Mouse (Mus musculus) 3T3-L1 (cell line): ENCODE data around the gene Prrg2.
"Not testable (repeated sequence)": the region's sequence is repeated elsewhere in the genome, so short reads cannot be mapped to it uniquely, and the experiment has no call there.

Experiments
- DNase-seq: peaks from one replicate; pipeline ENCODE4 v3.0.0-alpha.2; 2015; ENCODE audit warnings: low read depth, low spot score

Prrg2 gene

GRCm38 (mm10) chr7:45036702-45037101 lies 25.8 kb downstream of the Prrg2 start:
- DNase-seq: no peak

GRCm38 (mm10) chr7:45035631-45036030 lies 26.8 kb downstream of the Prrg2 start:
- DNase-seq: peak; percentile 89

- no peak for DNase-seq
Observed at GRCm38 (mm10) chr7:45033722-45034359, 28.6 kb downstream of the Prrg2 start.

- no peak for DNase-seq
Observed at GRCm38 (mm10) chr7:45030857-45031256, 31.6 kb downstream of the Prrg2 start.

GRCm38 (mm10) chr7:45029995-45030394 lies 32.5 kb downstream of the Prrg2 start:
- DNase-seq: no peak

GRCm38 (mm10) chr7:45028351-45028750 lies 34.1 kb downstream of the Prrg2 start:
- no peak for DNase-seq

- no peak for DNase-seq
Observed at GRCm38 (mm10) chr7:45027761-45028160, 34.7 kb downstream of the Prrg2 start.

GRCm38 (mm10) chr7:45026256-45026655 lies 36.2 kb downstream of the Prrg2 start:
- no peak for DNase-seq

- DNase-seq: no peak
Observed at GRCm38 (mm10) chr7:45025601-45026220, 36.8 kb downstream of the Prrg2 start.

- DNase-seq: no peak
Observed at GRCm38 (mm10) chr7:45024281-45025248, 37.9 kb downstream of the Prrg2 start.

GRCm38 (mm10) chr7:45023711-45024110 lies 38.8 kb downstream of the Prrg2 start:
- not testable (repeated sequence) for DNase-seq

GRCm38 (mm10) chr7:45020225-45020624 lies 42.3 kb downstream of the Prrg2 start:
- no peak for DNase-seq

- DNase-seq: peak; percentile 95
Observed at GRCm38 (mm10) chr7:45019031-45019571, 43.4 kb downstream of the Prrg2 start.

GRCm38 (mm10) chr7:45017242-45018061 lies 45.0 kb downstream of the Prrg2 start, which contains the start of gene Rras:
TSS of gene Rras (plus strand) at chr7:45017961.
- peak; percentile 100 for DNase-seq

GRCm38 (mm10) chr7:45016761-45017160 lies 45.7 kb downstream of the Prrg2 start:
- DNase-seq: no peak

GRCm38 (mm10) chr7:45015957-45016612 lies 46.4 kb downstream of the Prrg2 start, which contains the start of gene Scaf1:
TSS of gene Scaf1 (minus strand) at chr7:45016363.
- DNase-seq: peak; percentile 98

GRCm38 (mm10) chr7:45015344-45015956 lies 47.0 kb downstream of the Prrg2 start:
- DNase-seq: no peak

- DNase-seq: no peak
Observed at GRCm38 (mm10) chr7:45014096-45014451, 48.4 kb downstream of the Prrg2 start.

GRCm38 (mm10) chr7:45013366-45014095 lies 48.9 kb downstream of the Prrg2 start:
- no peak for DNase-seq
